9 mouse cellular contexts compared by ENCODE assay signal in the genomic region with DNA sequence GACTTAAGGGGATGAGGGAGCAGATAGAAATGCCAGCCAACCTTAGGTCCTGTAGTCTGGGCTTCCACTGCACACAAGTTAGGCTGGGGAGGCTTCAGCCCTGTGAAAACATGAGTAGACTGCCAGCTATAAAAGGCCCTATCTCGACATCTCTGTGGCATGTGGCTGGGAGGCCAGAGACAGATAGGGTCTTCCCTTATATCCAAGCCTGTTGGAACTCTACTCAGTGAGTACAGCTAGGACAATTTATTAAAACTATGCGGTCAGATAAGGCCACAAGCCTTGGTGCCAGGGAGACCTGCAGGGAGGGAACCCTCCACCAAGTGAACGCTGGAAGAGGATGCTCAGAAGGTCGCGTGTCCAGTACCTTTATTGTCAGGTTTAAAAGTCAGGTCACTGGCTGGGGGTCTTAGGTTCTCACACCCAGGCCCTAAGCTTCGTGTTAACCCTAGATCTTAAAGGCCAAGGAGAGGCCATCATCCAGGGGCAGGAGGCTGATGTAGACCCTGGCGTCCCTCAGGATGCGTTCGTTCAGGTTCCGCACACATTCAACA. TPM values are rescaled to one million over a fixed set of nuclear protein-coding genes. Genes with fewer than 3 reads are reported as not detected.
DNase-seq lines count a peak whose midpoint lies in the region; ATAC-seq lines count a peak whose summit lies in the region.
"Had no signal": no experiment of that assay in that cellular context is flagged by ENCODE, and none has a peak within 500 bp of the region (broad histone marks: within the 10 kb centered on the region; RNA-seq: fewer than 3 reads in every experiment).

No protein-coding gene starts in this region.

- peak overlapping the region; percentile 90 for H3K4me2 ChIP-seq in lung, embryonic 15.5 days
- peak overlapping the region; percentile 98 for H3K4me2 ChIP-seq in embryonic facial prominence, embryonic 15.5 days (replicated peaks)
- peak overlapping the region; percentile 98 for H3K4me2 ChIP-seq in neural tube, embryonic 15.5 days

- no peak for DNase-seq in lung, postnatal 4 days
- no peak for DNase-seq in limb, embryonic 10.5 days (ENCODE audit: low spot score)
- DNase-seq in right cerebral cortex, adult 2 months (ENCODE audit: low spot score in 2 of 2), result no peak
- no peak for DNase-seq in adrenal gland, postnatal 25 days
- DNase-seq in thymus, postnatal 0 days (ENCODE audit: low spot score), result no peak
- DNase-seq: kidney, adult 11 months had no signal

- H3K9ac ChIP-seq in lung, embryonic 15.5 days, result peak overlapping the region; percentile 56
- H3K9ac ChIP-seq in embryonic facial prominence, embryonic 15.5 days, result no peak overlapping the region
- peak overlapping the region; percentile 78 for H3K9ac ChIP-seq in neural tube, embryonic 15.5 days (replicated peaks)

- peaks cover 49% of the 10 kb centered on the region for H3K36me3 ChIP-seq in lung, embryonic 15.5 days
- H3K36me3 ChIP-seq in embryonic facial prominence, embryonic 15.5 days, result peaks cover 48% of the 10 kb centered on the region
- peaks cover 52% of the 10 kb centered on the region for H3K36me3 ChIP-seq in limb, embryonic 10.5 days
- H3K36me3 ChIP-seq in neural tube, embryonic 15.5 days, result peaks cover 46% of the 10 kb centered on the region

- ATAC-seq in lung, embryonic 15.5 days (ENCODE audit: borderline replicate concordance, extremely low read depth, low FRiP score, low TSS enrichment), result no peak
- no peak for ATAC-seq in embryonic facial prominence, embryonic 15.5 days (ENCODE audit: insufficient number of reproducible peaks, low FRiP score, low TSS enrichment, low read depth)
- ATAC-seq in neural tube, embryonic 15.5 days (ENCODE audit: low FRiP score), result no peak

- 15% methylated on average over 10 of the region's 10 CpGs for WGBS in lung, embryonic 15.5 days
- 25% methylated on average over 10 of the region's 10 CpGs for WGBS in embryonic facial prominence, embryonic 15.5 days
- 17% methylated on average over 10 of the region's 10 CpGs for WGBS in limb, embryonic 10.5 days
- 17% methylated on average over 10 of the region's 10 CpGs for WGBS in neural tube, embryonic 15.5 days

- H3K27ac ChIP-seq in lung, embryonic 15.5 days, result peak overlapping the region; percentile 79
- H3K27ac ChIP-seq in embryonic facial prominence, embryonic 15.5 days (replicated peaks), result peak overlapping the region; percentile 17
- H3K27ac ChIP-seq in limb, embryonic 10.5 days, result peak overlapping the region; percentile 84
- peak overlapping the region; percentile 66 for H3K27ac ChIP-seq in neural tube, embryonic 15.5 days (replicated peaks)

- no peaks in the 10 kb centered on the region for H3K27me3 ChIP-seq in lung, embryonic 15.5 days
- H3K27me3 ChIP-seq in embryonic facial prominence, embryonic 15.5 days, result no peaks in the 10 kb centered on the region
- H3K27me3 ChIP-seq in limb, embryonic 10.5 days (ENCODE audit: low read depth, poor library complexity, severe bottlenecking), result peaks cover 13% of the 10 kb centered on the region; the same call in 1 of the 2 replicates
- no peaks in the 10 kb centered on the region for H3K27me3 ChIP-seq in neural tube, embryonic 15.5 days (replicated peaks)

- peak overlapping the region; percentile 57 for H3K4me3 ChIP-seq in lung, embryonic 15.5 days
- peak overlapping the region; percentile 79 for H3K4me3 ChIP-seq in embryonic facial prominence, embryonic 15.5 days (replicated peaks)
- peak overlapping the region; percentile 72 for H3K4me3 ChIP-seq in limb, embryonic 10.5 days
- peak overlapping the region; percentile 76 for H3K4me3 ChIP-seq in neural tube, embryonic 15.5 days (replicated peaks)

- H3K4me1 ChIP-seq in lung, embryonic 15.5 days, result peaks cover 21% of the 10 kb centered on the region
- H3K4me1 ChIP-seq in embryonic facial prominence, embryonic 15.5 days, result peaks cover 28% of the 10 kb centered on the region
- peaks cover 54% of the 10 kb centered on the region for H3K4me1 ChIP-seq in limb, embryonic 10.5 days
- peaks cover 36% of the 10 kb centered on the region for H3K4me1 ChIP-seq in neural tube, embryonic 15.5 days

- no peaks in the 10 kb centered on the region for H3K9me3 ChIP-seq in lung, embryonic 15.5 days
- no peaks in the 10 kb centered on the region for H3K9me3 ChIP-seq in embryonic facial prominence, embryonic 15.5 days (replicated peaks)
- no peaks in the 10 kb centered on the region for H3K9me3 ChIP-seq in limb, embryonic 10.5 days (replicated peaks)
- no peaks in the 10 kb centered on the region for H3K9me3 ChIP-seq in neural tube, embryonic 15.5 days (replicated peaks)

RNA-seq across cellular contexts. Expression of a gene that starts 1.9 kb away (rescaled TPM):
- polyA plus RNA-seq in lung, embryonic 15.5 days (2015; fragmentation: Nextera tagmentation; extraction: Ambion mirVana), result 15.0 and 16.9 TPM in 2 replicates
- polyA plus RNA-seq in embryonic facial prominence, embryonic 15.5 days (2015; fragmentation: Nextera tagmentation; extraction: Ambion mirVana), result 20.4 and 20.7 TPM in 2 replicates
- 20.9 and 29.8 TPM in 2 replicates for polyA plus RNA-seq in limb, embryonic 10.5 days (2016; fragmentation: Nextera tagmentation; extraction: Ambion mirVana)
- 52.8 and 59.0 TPM in 2 replicates for polyA plus RNA-seq in neural tube, embryonic 15.5 days (2015; fragmentation: Nextera tagmentation; extraction: Ambion mirVana)
- total RNA-seq in adrenal gland, postnatal 25 days (2021), result 67.2 and 75.0 TPM in 2 replicates
- polyA plus RNA-seq in thymus, postnatal 0 days (2015; fragmentation: Nextera tagmentation; extraction: Ambion mirVana), result 26.3 and 29.1 TPM in 2 replicates

RNA-seq across cellular contexts. Expression of a gene that starts 21.9 kb away (rescaled TPM):
- polyA plus RNA-seq in lung, embryonic 15.5 days (2015; fragmentation: Nextera tagmentation; extraction: Ambion mirVana), result 280 and 281 TPM in 2 replicates
- 221 and 226 TPM in 2 replicates for polyA plus RNA-seq in embryonic facial prominence, embryonic 15.5 days (2015; fragmentation: Nextera tagmentation; extraction: Ambion mirVana)
- 301 and 316 TPM in 2 replicates for polyA plus RNA-seq in limb, embryonic 10.5 days (2016; fragmentation: Nextera tagmentation; extraction: Ambion mirVana)
- polyA plus RNA-seq in neural tube, embryonic 15.5 days (2015; fragmentation: Nextera tagmentation; extraction: Ambion mirVana), result 299 and 307 TPM in 2 replicates
- 168 and 205 TPM in 2 replicates for total RNA-seq in adrenal gland, postnatal 25 days (2021)
- 266 and 279 TPM in 2 replicates for polyA plus RNA-seq in thymus, postnatal 0 days (2015; fragmentation: Nextera tagmentation; extraction: Ambion mirVana)

Comparison
In these comparisons a context has a peak if more than half of its experiments do, and no peak if none do; other contexts are left out.
1. H3K27ac ChIP-seq: peak in every context shown above with its lines; median percentile 84 in limb, embryonic 10.5 days; 79 in lung, embryonic 15.5 days; 66 in neural tube, embryonic 15.5 days; 17 in embryonic facial prominence, embryonic 15.5 days.